Mouse (Mus musculus) MEL (cell line): ENCODE results near the gene Ust. TPM values are rescaled to one million over a fixed set of nuclear protein-coding genes. Genes with fewer than 3 reads are reported as not detected.

Experiments
- DNase-seq: peaks from one replicate; pipeline ENCODE4 v3.0.0; 2011; ENCODE audit warnings: low read depth, low spot score
- H3K27ac ChIP-seq: 2 replicates; pipeline ENCODE4 v1.5.1; 2012; ENCODE audit warnings: low read depth, mild to moderate bottlenecking, control low read depth, low read length, moderate library complexity; ENCODE audit not compliant: control insufficient read depth
- H3K27me3 ChIP-seq, 2 experiments: fragments of 150-350 bp in 1 of 2; sonication (generic) in 1 of 2; 2 replicates each; pipeline ENCODE4 v1.6.1; 2012; ENCODE audit warnings: low read length in 2 of 2, mild to moderate bottlenecking in 2 of 2, improper control_type of control experiment in 1 of 2, moderate library complexity in 1 of 2; ENCODE audit not compliant: insufficient read depth in 2 of 2, control insufficient read depth in 1 of 2
- H3K36me3 ChIP-seq, 2 experiments: 2 replicates each; pipeline ENCODE4 v1.6.1; 2012 to 2014; ENCODE audit warnings: low read length in 2 of 2, improper control_type of control experiment in 1 of 2, inconsistent platforms in 1 of 2, mild to moderate bottlenecking in 1 of 2; ENCODE audit not compliant: insufficient read depth in 2 of 2, control insufficient read depth in 1 of 2
- H3K4me1 ChIP-seq, 2 experiments: fragments of 150-350 bp in 1 of 2; sonication (generic) in 1 of 2; 2 replicates each; pipeline ENCODE4 v1.6.1; 2012; ENCODE audit warnings: low read length in 2 of 2, improper control_type of control experiment in 1 of 2, mild to moderate bottlenecking in 1 of 2; ENCODE audit not compliant: insufficient read depth in 2 of 2, control insufficient read depth in 1 of 2
- H3K4me3 ChIP-seq, 2 experiments: fragments of 150-350 bp in 1 of 2; sonication (generic) in 1 of 2; 2 replicates each; pipeline ENCODE4 v1.5.1; 2012; ENCODE audit warnings: low read depth in 2 of 2, low read length in 2 of 2, mild to moderate bottlenecking in 2 of 2, moderate library complexity in 2 of 2, control low read depth in 1 of 2, improper control_type of control experiment in 1 of 2; ENCODE audit not compliant: control insufficient read depth in 1 of 2, insufficient read depth in 1 of 2
- H3K79me2 ChIP-seq: 2 replicates; pipeline ENCODE4 v1.6.1; 2012; ENCODE audit warnings: mild to moderate bottlenecking, low read length, moderate library complexity; ENCODE audit not compliant: control insufficient read depth, poor library complexity, insufficient read depth
- H3K9ac ChIP-seq: 2 replicates; pipeline ENCODE4 v1.6.1; 2012; ENCODE audit warnings: low read depth, mild to moderate bottlenecking, control low read depth, low read length, moderate library complexity; ENCODE audit not compliant: control insufficient read depth, poor library complexity, severe bottlenecking
- H3K9me3 ChIP-seq: fragments of 150-350 bp; sonication (generic); replicated peaks from 2 replicates; pipeline ENCODE4 v1.6.1; 2012; ENCODE audit warnings: mild to moderate bottlenecking, low read length, improper control_type of control experiment, moderate library complexity; ENCODE audit not compliant: insufficient read depth
- CHD2 ChIP-seq: IDR thresholded peaks from 2 replicates; pipeline ENCODE4 v1.6.1; 2011; ENCODE audit warnings: low read length, improper control_type of control experiment
- ELF1 ChIP-seq: IDR thresholded peaks from 2 replicates; pipeline ENCODE4 v1.6.1; 2014; ENCODE audit warnings: low read depth, mild to moderate bottlenecking, inconsistent platforms, low read length, improper control_type of control experiment, moderate library complexity
- EP300 ChIP-seq, 2 experiments: IDR thresholded peaks; 2 replicates each; pipeline ENCODE4 v1.6.1; 2011; ENCODE audit warnings: improper control_type of control experiment in 2 of 2, low read length in 2 of 2, low read depth in 1 of 2, mild to moderate bottlenecking in 1 of 2
- ETS1 ChIP-seq: IDR thresholded peaks from 2 replicates; pipeline ENCODE4 v1.6.1; 2012; ENCODE audit warnings: low read depth, mild to moderate bottlenecking, inconsistent platforms, low read length, improper control_type of control experiment, moderate library complexity
- GABPA ChIP-seq: IDR thresholded peaks from 2 replicates; pipeline ENCODE4 v1.6.1; 2012; ENCODE audit warnings: low read depth, mild to moderate bottlenecking, inconsistent platforms, low read length, improper control_type of control experiment, moderate library complexity
- HCFC1 ChIP-seq: IDR thresholded peaks from 2 replicates; pipeline ENCODE4 v1.6.1; 2012; ENCODE audit warnings: low read depth, mild to moderate bottlenecking, inconsistent platforms, low read length, improper control_type of control experiment, moderate library complexity
- JUND ChIP-seq: IDR thresholded peaks from 2 replicates; pipeline ENCODE4 v1.6.1; 2011; ENCODE audit warnings: low read depth, mild to moderate bottlenecking, improper control_type of control experiment, low read length
- MAFK ChIP-seq: IDR thresholded peaks from 2 replicates; pipeline ENCODE4 v1.6.1; 2011; ENCODE audit warnings: low read depth, mild to moderate bottlenecking, low read length, improper control_type of control experiment, borderline replicate concordance
- MEF2A ChIP-seq: IDR thresholded peaks from 2 replicates; pipeline ENCODE4 v1.6.1; 2014; ENCODE audit warnings: low read depth, mild to moderate bottlenecking, inconsistent platforms, low read length, improper control_type of control experiment; ENCODE audit not compliant: poor library complexity, insufficient replicate concordance, severe bottlenecking; ENCODE audit errors: extremely low read depth
- MXI1 ChIP-seq: IDR thresholded peaks from 2 replicates; pipeline ENCODE4 v1.6.1; 2011; ENCODE audit warnings: mild to moderate bottlenecking, low read depth, low read length, improper control_type of control experiment
- MYC ChIP-seq: IDR thresholded peaks from 2 replicates; pipeline ENCODE4 v1.6.1; 2011; ENCODE audit warnings: low read depth, mild to moderate bottlenecking, low read length, improper control_type of control experiment, moderate library complexity
- POLR2A ChIP-seq, 2 experiments: IDR thresholded peaks; 2 replicates each; pipeline ENCODE4 v1.6.1; 2011 to 2012; ENCODE audit warnings: low read length in 2 of 2, mild to moderate bottlenecking in 2 of 2, control low read depth in 1 of 2, improper control_type of control experiment in 1 of 2, low read depth in 1 of 2, moderate library complexity in 1 of 2; ENCODE audit not compliant: control insufficient read depth in 1 of 2, insufficient read depth in 1 of 2, poor library complexity in 1 of 2
- RAD21 ChIP-seq: IDR thresholded peaks from 2 replicates; pipeline ENCODE4 v1.6.1; 2011; ENCODE audit warnings: mild to moderate bottlenecking, low read depth, low read length, improper control_type of control experiment
- RCOR1 ChIP-seq: IDR thresholded peaks from 2 replicates; pipeline ENCODE4 v1.6.1; 2012; ENCODE audit warnings: low read depth, mild to moderate bottlenecking, inconsistent platforms, low read length, improper control_type of control experiment
- SIN3A ChIP-seq: IDR thresholded peaks from 2 replicates; pipeline ENCODE4 v1.6.1; 2012; ENCODE audit warnings: low read length, improper control_type of control experiment, inconsistent platforms
- USF2 ChIP-seq, 2 experiments: IDR thresholded peaks; 2 replicates each; pipeline ENCODE4 v1.6.1; 2011 to 2012; ENCODE audit warnings: improper control_type of control experiment in 2 of 2, low read length in 2 of 2, borderline replicate concordance in 1 of 2, inconsistent platforms in 1 of 2, low read depth in 1 of 2, mild to moderate bottlenecking in 1 of 2; ENCODE audit not compliant: insufficient read depth in 1 of 2
- ZC3H11A ChIP-seq: IDR thresholded peaks from 2 replicates; pipeline ENCODE4 v1.6.1; 2012; ENCODE audit warnings: low read depth, mild to moderate bottlenecking, inconsistent platforms, low read length, improper control_type of control experiment
- ZNF384 ChIP-seq: IDR thresholded peaks from 2 replicates; pipeline ENCODE4 v1.6.1; 2012; ENCODE audit warnings: low read depth, mild to moderate bottlenecking, inconsistent platforms, low read length, improper control_type of control experiment
- polyA plus RNA-seq, 2 experiments: library from polyadenylated mRNA; stranded (reverse) in 1 of 2; unstranded in 1 of 2; fragments of >175 nt in 1 of 2; fragments of >200 nt in 1 of 2; gene quantifications; 2 replicates each; pipeline versions ENCODE4 v1.2.1 to v1.2.4; 2012; ENCODE audit warnings: low replicate concordance in 2 of 2, low read depth in 1 of 2; ENCODE audit not compliant: insufficient read length in 2 of 2, insufficient read depth in 1 of 2, missing spikeins in 1 of 2
- total RNA-seq: library from RNA; depleted of rRNA; stranded (reverse); fragments of 300-350 nt; gene quantifications from 2 replicates; pipeline ENCODE4 v1.2.3, GENCODE M21; 2012

Gene Ust
- total and polyA plus RNA-seq, 3 experiments: not detected

DNA sequence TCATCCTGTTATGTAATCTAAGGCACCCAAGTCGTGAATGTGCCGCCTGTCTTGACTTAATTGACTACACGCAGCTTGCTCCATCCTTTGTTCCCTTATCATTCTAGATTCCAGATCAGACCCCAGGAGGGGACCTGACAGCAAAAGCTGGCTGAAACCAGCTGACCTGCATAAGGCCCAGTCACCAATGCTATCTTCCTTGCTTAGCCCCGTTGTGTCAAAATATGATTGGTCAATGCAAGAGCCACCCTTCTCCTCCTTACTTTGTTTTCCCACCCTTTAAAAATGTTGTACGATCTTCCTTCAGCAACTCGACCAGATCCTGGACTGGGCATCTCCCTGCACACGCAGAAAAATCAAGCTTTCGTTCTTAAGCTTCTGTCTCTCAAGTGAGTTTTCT is 40.7 kb downstream of the Ust start:
- Histone ChIP-seq H3K27me3 (no peaks in the 10 kb centered on the region), H3K36me3 (no peaks in the 10 kb centered on the region), H3K79me2 (no peaks in the 10 kb centered on the region), H3K4me1 (no peaks in the 10 kb centered on the region), H3K9ac (no peak overlapping the region), H3K4me3 (no peak overlapping the region), H3K9me3 (no peaks in the 10 kb centered on the region), H3K27ac (no peak overlapping the region)
- DNase-seq: no peak
- TF ChIP-seq JUND (no peak), ETS1 (no peak), SIN3A (no peak), POLR2A (IDR thresholded peaks at IDR 0.05; ENCODE audit: control insufficient read depth in 1 of 2, insufficient read depth in 1 of 2, low read depth in 1 of 2, low read length in 2 of 2, poor library complexity in 1 of 2) (no peak), HCFC1 (no peak), ZNF384 (no peak), USF2 (IDR thresholded peaks at IDR 0.05; ENCODE audit: borderline replicate concordance in 1 of 2, insufficient read depth in 1 of 2, low read depth in 1 of 2, low read length in 2 of 2) (no peak), EP300 (IDR thresholded peaks at IDR 0.05; ENCODE audit: low read depth in 1 of 2, low read length in 2 of 2) (no peak)

DNA sequence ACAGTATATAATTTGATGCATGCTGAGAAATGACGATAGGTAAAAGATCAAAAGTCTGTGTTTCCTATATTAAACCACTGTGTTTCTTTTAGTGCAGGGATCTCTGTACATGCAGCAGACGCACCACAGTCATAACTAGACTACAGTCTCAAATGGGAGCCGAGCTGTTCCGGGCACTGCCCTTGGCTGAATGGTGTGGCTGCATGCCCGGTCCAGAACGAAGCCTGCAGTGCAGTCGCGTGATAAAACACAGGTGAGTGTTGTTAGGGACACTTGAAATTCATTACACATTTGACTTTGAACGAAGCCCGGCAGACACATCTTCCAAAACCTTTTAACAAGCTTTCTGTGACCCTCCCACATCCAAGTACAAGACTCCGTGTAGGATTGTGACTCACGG is 46.6 kb downstream of the Ust start:
- Histone ChIP-seq H3K36me3 (no peaks in the 10 kb centered on the region), H3K9me3 (no peaks in the 10 kb centered on the region), H3K4me1 (no peaks in the 10 kb centered on the region), H3K9ac (no peak overlapping the region), H3K79me2 (no peaks in the 10 kb centered on the region), H3K4me3 (no peak overlapping the region), H3K27ac (no peak overlapping the region), H3K27me3 (no peaks in the 10 kb centered on the region)
- TF ChIP-seq MEF2A: no peak
- TF ChIP-seq ELF1: no peak
- no peak for TF ChIP-seq RCOR1
- no peak for TF ChIP-seq USF2 (IDR thresholded peaks at IDR 0.05; ENCODE audit: borderline replicate concordance in 1 of 2, insufficient read depth in 1 of 2, low read depth in 1 of 2, low read length in 2 of 2)
- no peak for TF ChIP-seq MAFK
- TF ChIP-seq GABPA: no peak
- TF ChIP-seq CHD2: no peak
- TF ChIP-seq MXI1: no peak
- no peak for TF ChIP-seq RAD21
- TF ChIP-seq ZC3H11A: no peak
- TF ChIP-seq MYC: no peak
- DNase-seq: no peak
